Mouse (Mus musculus) brain, embryonic 14.5 days (tissue): ENCODE measurements at regions not wholly inside any gene's neighbourhood (a gene's known extent, or its start where the extent isn't known, plus 50 kb on each side); places are given as distances from the start of the nearest gene placed in this dataset.

ENCODE experiments used
- CTCF ChIP-seq: fragments of 200-500 bp; IDR thresholded peaks from 2 replicates; pipeline ENCODE4 v1.5.1; 2012; ENCODE audit warnings: inconsistent platforms, mild to moderate bottlenecking, moderate library complexity, borderline replicate concordance; ENCODE audit not compliant: insufficient read depth, insufficient read length; ENCODE audit errors: extremely low read depth
- POLR2A ChIP-seq: fragments of 200-500 bp; IDR thresholded peaks from 2 replicates; pipeline ENCODE4 v1.6.1; 2012; ENCODE audit warnings: mild to moderate bottlenecking, inconsistent platforms, borderline replicate concordance; ENCODE audit not compliant: poor library complexity, insufficient read depth, insufficient read length, severe bottlenecking; ENCODE audit errors: extremely low read depth

- TF ChIP-seq POLR2A: no peak
- peak; percentile 6; the same call in 1 of the 2 replicates for TF ChIP-seq CTCF
Observed at GRCm38 (mm10) chr6:140212403-140212802, 171.1 kb upstream of the Plcz1 start.
